9 mouse cellular contexts compared by ENCODE assay signal in the genomic region with DNA sequence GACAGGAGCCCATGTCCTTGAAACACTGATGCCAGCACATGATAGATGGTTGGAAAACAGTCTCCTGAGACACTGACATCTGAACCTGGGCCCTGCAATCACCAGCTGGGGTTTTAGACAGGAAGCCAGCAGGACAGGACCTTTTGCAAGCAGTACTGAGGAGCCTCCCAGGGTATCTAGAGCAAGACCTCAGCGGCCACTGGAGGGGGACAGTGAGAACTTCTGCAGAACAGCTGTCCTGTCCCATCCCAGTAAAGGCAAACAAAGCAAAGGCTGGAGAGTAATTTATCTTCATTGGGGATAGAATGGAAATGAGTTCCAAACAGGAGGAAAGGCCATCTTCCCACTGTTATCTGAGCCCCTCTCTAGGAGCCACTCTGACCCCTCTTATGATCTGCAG. TPM values are rescaled to one million over a fixed set of nuclear protein-coding genes. Genes with fewer than 3 reads are reported as not detected.
DNase-seq lines count a peak whose midpoint lies in the region; ATAC-seq and TF ChIP-seq lines count a peak whose summit lies in the region.
"Had no signal": no experiment of that assay in that cellular context is flagged by ENCODE, and none has a peak within 500 bp of the region (broad histone marks: within the 10 kb centered on the region; RNA-seq: fewer than 3 reads in every experiment).

No protein-coding gene starts in this region.

- peaks cover 18% of the 10 kb centered on the region for H3K79me3 ChIP-seq in C2C12 (ENCODE audit: low read depth)

- peak; percentile 48; the same call in 1 of the 2 replicates for ATAC-seq in intestine, embryonic 15.5 days

- TF ChIP-seq POLR2A in thymus, adult 2 months (IDR thresholded peaks at IDR 0.05; ENCODE audit: control insufficient read depth, extremely low read depth, insufficient read depth, low read length, poor library complexity): no peak

- no peak overlapping the region for H3K9ac ChIP-seq in intestine, embryonic 15.5 days
- H3K9ac ChIP-seq: embryonic facial prominence, embryonic 12.5 days; limb, embryonic 13.5 days had no signal

- H3K4me3 ChIP-seq in C2C12 (ENCODE audit: insufficient read depth, poor library complexity, severe bottlenecking): no peak overlapping the region
- H3K4me3 ChIP-seq in intestine, embryonic 15.5 days (replicated peaks): no peak overlapping the region
- no peak overlapping the region for H3K4me3 ChIP-seq in thymus, adult 2 months (ENCODE audit: control insufficient read depth, insufficient read depth, low read length)
- H3K4me3 ChIP-seq: embryonic facial prominence, embryonic 12.5 days; limb, embryonic 13.5 days had no signal

- 8% methylated on average over 1 of the region's 1 CpGs for WGBS in intestine, embryonic 15.5 days
- 3% methylated on average over 1 of the region's 1 CpGs for WGBS in thymus, adult 2 months

- H3K36me3 ChIP-seq in C2C12 (ENCODE audit: control insufficient read depth, insufficient read depth): no peaks in the 10 kb centered on the region
- no peaks in the 10 kb centered on the region for H3K36me3 ChIP-seq in intestine, embryonic 15.5 days
- H3K36me3 ChIP-seq in thymus, adult 2 months (ENCODE audit: control insufficient read depth, insufficient read depth, low read length): no peaks in the 10 kb centered on the region
- H3K36me3 ChIP-seq: embryonic facial prominence, embryonic 12.5 days; limb, embryonic 13.5 days had no signal

- peak; percentile 25 for TF ChIP-seq CTCF in C2C12 (IDR thresholded peaks at IDR 0.05; ENCODE audit: control insufficient read depth, insufficient read depth, insufficient read length)
- peak; percentile 52; the same call in 1 of the 2 replicates for TF ChIP-seq CTCF in thymus, adult 2 months (IDR thresholded peaks at IDR 0.05; ENCODE audit: borderline replicate concordance, control insufficient read depth, extremely low read depth, insufficient read depth, low read length, poor library complexity)

- H3K27ac ChIP-seq in intestine, embryonic 15.5 days: peak overlapping the region; percentile 1; the same call in 1 of the 2 replicates
- H3K27ac ChIP-seq in thymus, adult 2 months (ENCODE audit: control insufficient read depth, insufficient read depth, low read length): no peak overlapping the region
- H3K27ac ChIP-seq: embryonic facial prominence, embryonic 12.5 days; limb, embryonic 13.5 days had no signal

- peaks cover 34% of the 10 kb centered on the region for H3K79me2 ChIP-seq in C2C12 (ENCODE audit: control insufficient read depth, insufficient read depth)

- peak; percentile 80 for DNase-seq in 3T3-L1 (ENCODE audit: low read depth, low spot score)
- DNase-seq in embryo, embryonic 10 days (ENCODE audit: low spot score): peak; percentile 76
- DNase-seq in lung, postnatal 14 days: peak; percentile 61
- peak; percentile 77 for DNase-seq in thymus, adult 2 months
- no peak for DNase-seq in layer of hippocampus, adult 18-20 months (ENCODE audit: low spot score in 2 of 2)

- H3K4me2 ChIP-seq in intestine, embryonic 15.5 days (replicated peaks): no peak overlapping the region
- H3K4me2 ChIP-seq: embryonic facial prominence, embryonic 12.5 days; limb, embryonic 13.5 days had no signal

- no peaks in the 10 kb centered on the region for H3K9me3 ChIP-seq in intestine, embryonic 15.5 days
- H3K9me3 ChIP-seq: embryonic facial prominence, embryonic 12.5 days; limb, embryonic 13.5 days had no signal

- H3ac ChIP-seq in C2C12 (ENCODE audit: control insufficient read depth, insufficient read length, low read depth): no peak overlapping the region

- H3K4me1 ChIP-seq in intestine, embryonic 15.5 days (replicated peaks): peaks cover 22% of the 10 kb centered on the region
- peaks cover 6% of the 10 kb centered on the region for H3K4me1 ChIP-seq in thymus, adult 2 months (replicated peaks; ENCODE audit: control insufficient read depth, insufficient read depth, low read length)

- H3K27me3 ChIP-seq in C2C12 (ENCODE audit: control insufficient read depth, insufficient read depth, insufficient read length): no peaks in the 10 kb centered on the region
- no peaks in the 10 kb centered on the region for H3K27me3 ChIP-seq in intestine, embryonic 15.5 days (replicated peaks)
- H3K27me3 ChIP-seq in thymus, adult 2 months (ENCODE audit: control insufficient read depth, insufficient read depth, low read length): no peaks in the 10 kb centered on the region

TF ChIP-seq in C2C12, 6 proteins besides CTCF, POLR2A, EP300 and RAD21:
- TF ChIP-seq FOSL1 (IDR thresholded peaks at IDR 0.05; ENCODE audit: insufficient read depth, low read length, poor library complexity, severe bottlenecking) (no peak), MYOG (IDR thresholded peaks at IDR 0.05; ENCODE audit: control insufficient read depth, extremely low read depth, insufficient read length) (no peak), CEBPB (IDR thresholded peaks at IDR 0.05; ENCODE audit: low read depth) (no peak), MYOD1 (IDR thresholded peaks at IDR 0.05; ENCODE audit: control insufficient read depth, insufficient read length, low read depth) (peak; percentile 62)
TF ChIP-seq in C2C12: peak in this region for 1.

RNA-seq across cellular contexts. Expression of a gene that starts 1.5 kb away (rescaled TPM):
- polyA plus RNA-seq in C2C12 (2012; fragmentation: generic; extraction: Trizol): 46.5 TPM
- polyA plus RNA-seq in intestine, embryonic 15.5 days (2015; fragmentation: Nextera tagmentation; extraction: Ambion mirVana): 54.2 and 57.9 TPM in 2 replicates
- 22.2 and 26.1 TPM in 2 replicates for polyA plus RNA-seq in thymus, adult 2 months (2012; rRNA removed)
- total RNA-seq in layer of hippocampus, adult 18-20 months (2021): 1 to 10 TPM; 5.5 TPM

Comparison
In these comparisons a context has a peak if more than half of its experiments do, and no peak if none do; other contexts are left out.
1. DNase-seq: peak in 3T3-L1 (single experiment), embryo, embryonic 10 days (single experiment), lung, postnatal 14 days (single experiment) and thymus, adult 2 months (single experiment); none in layer of hippocampus, adult 18-20 months (0 of 2).